Mouse (Mus musculus) effector memory CD4-positive, alpha-beta T cell, adult 7 months (primary cell): Measurements from ENCODE around the gene Olfr694. TPM values are rescaled to one million over a fixed set of nuclear protein-coding genes. Genes with fewer than 3 reads are reported as not detected.

Source experiments
- polyA plus RNA-seq: library from polyadenylated mRNA; unstranded; fragments of 100-300 nt; shearing (Covaris generic); gene quantifications from one replicate; pipeline ENCODE4 v1.2.1, GENCODE M21; 2017

The Olfr694 gene
- not detected for polyA plus RNA-seq

DNA sequence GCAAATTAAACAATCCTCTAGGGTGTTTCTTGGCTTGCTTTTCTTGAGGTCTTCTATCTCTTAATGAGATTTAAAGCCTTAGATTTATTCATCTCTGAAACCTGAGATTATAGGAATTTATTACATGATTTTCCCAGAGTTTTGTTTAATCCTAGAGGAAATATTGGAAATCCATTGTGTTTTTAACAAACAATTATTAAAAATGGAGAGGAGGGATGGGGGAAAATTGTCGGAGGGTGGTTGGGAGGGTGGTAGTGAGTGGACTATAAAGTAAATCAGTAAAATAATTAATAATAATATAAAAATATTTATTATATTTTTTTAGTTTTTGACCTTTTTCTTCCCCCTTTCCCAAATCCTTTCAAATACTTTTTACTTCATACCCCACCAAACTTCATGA is at the start of gene Olfr694:
Gene Olfr694, minus strand, starts transcription at position 101 of the 400 bp plus-strand sequence.

GRCm38 (mm10) chr7:106716296-106716695 is 24.7 kb upstream of the Olfr694 start, which contains the start of gene Olfr695:
Gene Olfr695 (minus strand): TSS chr7:106716396.

DNA sequence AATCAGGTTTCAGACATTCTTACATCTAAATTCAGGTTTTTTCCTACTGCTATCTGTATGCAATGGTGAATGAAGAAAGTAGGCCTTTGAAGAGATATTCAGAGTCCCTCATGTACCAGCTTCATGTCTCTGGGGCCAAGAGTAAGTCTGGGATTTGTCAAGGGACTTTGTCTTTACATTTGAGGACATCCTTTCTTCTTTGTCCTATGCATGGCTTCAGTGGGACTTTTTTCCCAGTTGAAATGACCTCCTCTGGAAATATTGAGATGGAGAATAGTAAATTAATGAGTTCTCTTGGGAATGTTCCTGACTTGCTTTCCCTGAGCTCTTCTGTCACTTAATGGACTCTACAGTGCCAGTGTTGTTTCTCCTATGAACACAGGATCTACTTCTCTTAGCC is 11.1 kb downstream of the Olfr694 start, which contains the start of gene Olfr693:
Gene Olfr693, minus strand, starts transcription at position 101 of the 400 bp plus-strand sequence.

Other genes starting within 250 kb of the Olfr694 start
- not detected for gene Olfr693, start 11.2 kb downstream of the Olfr694 start, polyA plus RNA-seq
- not detected for gene Olfr695, start 24.6 kb upstream of the Olfr694 start, polyA plus RNA-seq
- not detected for gene Olfr697, start 50.6 kb upstream of the Olfr694 start, polyA plus RNA-seq
- not detected for gene Olfr698, start 63.6 kb upstream of the Olfr694 start, polyA plus RNA-seq
- gene Olfr699, start 101.4 kb upstream of the Olfr694 start, polyA plus RNA-seq = not detected
- gene Olfr700, start 117.0 kb upstream of the Olfr694 start, polyA plus RNA-seq = not detected
- not detected for gene Olfr701, start 122.3 kb upstream of the Olfr694 start, polyA plus RNA-seq
- not detected for gene Olfr702, start 142.1 kb upstream of the Olfr694 start, polyA plus RNA-seq
- gene Olfr703, start 151.5 kb upstream of the Olfr694 start, polyA plus RNA-seq = not detected
- 0.55 TPM for gene Olfr704, start 171.4 kb upstream of the Olfr694 start, polyA plus RNA-seq
- gene Olfr705, start 185.1 kb upstream of the Olfr694 start, polyA plus RNA-seq = not detected
- not detected for gene Olfr706, start 196.3 kb upstream of the Olfr694 start, polyA plus RNA-seq
- gene Olfr707, start 209.4 kb upstream of the Olfr694 start, polyA plus RNA-seq = not detected
- not detected for gene Olfr1532-ps1, start 216.2 kb upstream of the Olfr694 start, polyA plus RNA-seq
- gene Olfr709-ps1, start 240.4 kb upstream of the Olfr694 start, polyA plus RNA-seq = not detected